Mouse (Mus musculus): ENCODE results near the gene Themis3.
A peak's percentile ranks its signal among the peaks of the same experiment; 100 is the strongest.

Gene Themis3

DNA sequence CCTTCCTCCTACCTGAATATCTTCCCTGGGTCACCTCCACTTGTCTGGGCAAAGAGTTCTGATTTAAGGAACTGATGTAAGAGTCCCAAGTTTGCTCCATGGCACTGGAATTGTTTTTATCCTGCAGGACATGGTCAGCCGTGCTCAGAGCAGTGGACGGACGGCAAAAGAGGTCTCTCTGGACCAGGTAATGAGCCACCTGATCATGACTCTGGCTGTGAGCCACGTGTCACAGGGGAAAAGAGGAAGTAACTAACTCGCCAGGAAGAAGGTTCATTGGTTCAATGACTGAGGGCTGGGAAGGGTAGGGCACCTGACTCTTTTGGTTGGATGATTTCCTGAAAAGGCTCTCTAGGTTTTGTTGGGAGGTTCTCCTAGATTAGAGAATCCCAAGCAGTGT is at the start of gene Themis3:
TSS of gene Themis3 (minus strand) at position 187 of the 400 bp plus-strand sequence.
- no peak for ATAC-seq (ENCODE audit: low TSS enrichment)

DNA sequence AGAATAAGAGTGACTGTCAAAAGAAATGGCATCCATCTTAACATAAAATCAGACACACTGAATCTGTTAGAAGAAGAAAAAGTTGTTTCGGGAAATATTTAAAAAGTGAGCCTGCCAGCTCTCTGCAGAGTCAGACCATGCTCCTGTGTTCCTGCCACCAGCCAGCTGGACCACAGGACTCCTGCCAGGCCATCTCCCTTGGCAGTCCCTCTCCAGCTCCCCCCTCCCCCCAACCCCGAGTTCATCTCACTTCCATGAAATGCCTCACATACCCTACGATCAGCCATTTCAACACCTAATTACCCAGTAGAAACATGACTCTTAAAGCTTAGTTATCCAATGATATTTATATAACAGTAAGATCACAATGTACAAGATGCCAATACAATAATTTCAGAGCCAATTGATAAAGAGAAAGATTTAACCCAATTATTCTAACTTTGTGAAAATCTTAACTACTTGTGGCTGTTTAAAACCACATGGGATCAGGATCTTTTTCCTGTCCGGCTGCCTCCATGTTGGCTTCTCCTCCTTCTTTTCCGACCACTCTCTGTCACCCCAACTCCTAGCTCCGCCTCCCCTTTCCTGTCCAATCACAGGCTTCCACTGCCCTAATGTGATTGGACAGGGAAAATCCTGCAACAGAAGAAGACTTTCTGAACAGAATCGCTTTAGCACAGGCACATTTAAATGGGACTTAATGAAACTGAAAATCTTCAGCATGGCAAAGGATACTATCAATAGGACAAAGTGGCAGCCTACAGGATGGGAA is 43.7 kb upstream of the Themis3 start:
- no peak for ATAC-seq (ENCODE audit: low TSS enrichment)

DNA sequence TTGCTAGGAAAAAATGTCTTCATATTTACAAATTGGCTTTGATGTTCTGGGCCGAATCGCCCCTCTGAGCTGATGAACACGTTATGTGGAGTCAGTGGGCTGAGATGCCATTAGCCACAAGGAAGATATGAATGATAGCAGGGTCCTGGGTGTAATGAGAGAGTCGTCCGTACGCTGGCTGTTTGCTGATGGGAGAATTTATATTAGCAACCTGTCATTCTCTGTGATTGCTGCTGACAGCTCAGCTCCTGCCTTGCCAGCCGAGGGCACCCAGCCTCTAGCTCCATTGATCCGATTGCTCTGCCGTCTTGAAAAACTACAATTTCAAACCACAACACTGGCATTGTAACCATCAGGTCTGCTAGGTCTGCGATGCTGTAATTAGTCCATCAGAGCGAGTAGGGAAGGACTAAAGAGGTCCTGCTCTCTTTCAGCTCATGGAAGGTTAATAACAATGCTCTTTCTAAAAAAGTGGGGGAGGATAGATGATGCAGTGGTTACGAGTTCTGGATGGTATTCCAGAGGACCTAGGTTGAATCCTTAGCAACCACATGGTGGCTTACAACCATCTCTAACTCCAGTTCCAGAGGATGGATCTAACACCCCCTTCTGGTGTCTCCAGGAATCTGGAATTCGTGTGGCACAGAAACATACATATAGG is 25.7 kb upstream of the Themis3 start:
- ATAC-seq (ENCODE audit: low TSS enrichment), result no peak

DNA sequence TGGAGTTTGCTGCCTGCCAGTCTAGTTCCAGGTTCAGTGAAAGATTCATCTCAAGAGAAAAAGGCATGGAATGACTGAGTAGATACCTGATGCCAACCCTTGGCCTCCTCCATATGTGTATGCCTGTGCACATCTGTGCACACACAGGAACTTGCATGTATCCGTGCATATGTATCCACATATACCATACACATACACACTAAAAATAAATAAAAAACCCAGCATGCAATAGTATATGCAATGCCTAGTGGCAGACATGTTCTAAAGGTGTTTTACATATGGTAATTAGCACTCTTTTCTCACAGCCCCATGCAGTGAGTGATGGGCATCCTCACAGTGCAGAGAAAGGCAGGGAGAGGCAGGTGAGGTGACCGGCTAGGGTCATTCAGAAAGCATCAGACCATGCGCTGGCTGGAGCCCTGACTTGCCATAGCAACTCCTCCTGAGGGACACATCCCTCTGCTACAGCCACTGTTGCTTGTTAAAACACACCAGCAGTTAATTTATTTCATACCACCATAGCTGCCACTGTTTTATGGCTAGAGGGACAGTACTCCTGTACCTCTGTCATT is 24.9 kb upstream of the Themis3 start:
- no peak for ATAC-seq (ENCODE audit: low TSS enrichment)

DNA sequence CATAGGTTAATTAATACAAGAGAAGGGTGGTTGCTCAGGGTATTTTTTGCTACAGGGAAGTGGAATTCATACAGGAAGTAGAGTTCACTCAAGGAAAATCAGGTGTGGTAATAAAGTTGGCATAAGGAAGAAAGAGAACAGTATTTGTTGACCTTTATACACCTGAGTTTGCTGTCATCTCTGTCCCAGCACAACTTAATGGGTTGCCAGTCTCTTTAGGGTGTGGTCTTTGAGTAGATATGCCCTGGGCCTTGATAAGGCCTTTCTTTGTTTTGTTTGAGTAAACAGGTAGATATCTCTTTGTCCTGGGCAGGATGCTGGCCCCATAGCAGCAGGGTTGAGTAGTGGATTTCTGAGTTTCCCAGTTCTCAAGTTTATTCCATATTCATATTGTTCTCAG is 15.6 kb upstream of the Themis3 start:
- no peak for ATAC-seq (ENCODE audit: low TSS enrichment)

DNA sequence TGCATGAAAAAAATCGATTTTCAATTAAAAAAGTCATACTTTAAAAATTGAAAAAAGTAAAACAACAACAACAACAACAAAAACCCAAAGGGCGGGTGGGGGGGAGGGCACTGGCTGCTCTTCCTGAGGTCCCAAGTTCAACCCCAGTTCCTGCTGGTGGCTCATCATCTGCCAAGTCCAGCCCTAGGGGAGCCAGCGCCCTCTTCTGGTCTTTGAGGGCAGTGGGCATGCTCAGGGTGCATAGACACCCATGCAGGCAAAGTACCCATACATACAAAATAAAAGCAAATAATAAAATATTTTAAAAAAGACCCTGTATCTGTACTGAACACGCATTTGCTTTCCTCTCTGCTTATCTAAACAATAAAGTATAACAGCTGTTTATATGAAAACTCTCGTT is 10.5 kb upstream of the Themis3 start:
- ATAC-seq (ENCODE audit: low TSS enrichment), result no peak

GRCm38 (mm10) chr17:66601171-66601570 is 6.8 kb upstream of the Themis3 start:
- no peak for ATAC-seq (ENCODE audit: low TSS enrichment)

- ATAC-seq (ENCODE audit: low TSS enrichment), result no peak
These were observed 1.4 kb upstream of the Themis3 start for GRCm38 (mm10) chr17:66595867-66596266.

DNA sequence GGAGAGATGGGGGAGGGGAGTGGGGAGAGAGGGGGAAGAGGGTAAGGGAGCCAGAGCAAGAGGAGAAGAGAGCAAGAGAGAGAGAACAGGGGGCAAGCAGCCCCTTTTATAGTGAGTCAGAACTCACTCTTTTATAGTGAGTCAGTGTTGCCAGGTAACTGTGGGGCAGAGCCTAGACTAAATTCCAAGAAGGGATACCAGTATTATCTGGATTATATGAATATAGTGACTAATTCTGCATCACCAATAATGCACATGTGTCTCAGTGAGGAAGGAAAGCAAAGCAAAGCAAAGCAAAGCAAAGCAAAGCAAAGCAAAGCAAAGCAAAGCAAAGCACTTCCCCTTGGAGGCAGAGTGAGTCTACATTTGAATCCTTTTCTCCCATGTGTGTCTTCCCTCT is 835 bp upstream of the Themis3 start:
- ATAC-seq (ENCODE audit: low TSS enrichment), result no peak

- ATAC-seq (ENCODE audit: low TSS enrichment), result no peak
These were observed 3.9 kb downstream of the Themis3 start for GRCm38 (mm10) chr17:66590353-66591075.

- ATAC-seq (ENCODE audit: low TSS enrichment), result no peak
These were observed 4.6 kb downstream of the Themis3 start for GRCm38 (mm10) chr17:66589864-66590263.

DNA sequence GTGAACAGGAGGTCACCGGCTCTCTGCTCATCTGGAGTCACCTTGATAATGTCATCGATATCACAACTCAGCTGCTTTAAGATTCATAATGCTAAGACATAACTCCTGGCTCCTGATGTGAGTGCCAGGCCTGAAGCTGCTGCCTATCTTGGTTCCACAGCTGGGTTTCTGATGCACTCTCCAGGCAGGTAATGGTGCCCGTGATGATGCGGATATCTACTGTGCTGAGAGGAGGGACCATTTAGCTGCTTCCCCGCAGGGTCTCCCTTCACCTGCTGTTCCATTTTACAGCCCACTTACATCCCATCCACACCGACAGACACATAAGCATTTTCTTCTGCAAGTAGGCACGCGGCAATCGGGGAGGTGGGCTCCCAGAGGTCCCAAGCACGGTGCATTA is 7.7 kb downstream of the Themis3 start:
- ATAC-seq (ENCODE audit: low TSS enrichment), result no peak

DNA sequence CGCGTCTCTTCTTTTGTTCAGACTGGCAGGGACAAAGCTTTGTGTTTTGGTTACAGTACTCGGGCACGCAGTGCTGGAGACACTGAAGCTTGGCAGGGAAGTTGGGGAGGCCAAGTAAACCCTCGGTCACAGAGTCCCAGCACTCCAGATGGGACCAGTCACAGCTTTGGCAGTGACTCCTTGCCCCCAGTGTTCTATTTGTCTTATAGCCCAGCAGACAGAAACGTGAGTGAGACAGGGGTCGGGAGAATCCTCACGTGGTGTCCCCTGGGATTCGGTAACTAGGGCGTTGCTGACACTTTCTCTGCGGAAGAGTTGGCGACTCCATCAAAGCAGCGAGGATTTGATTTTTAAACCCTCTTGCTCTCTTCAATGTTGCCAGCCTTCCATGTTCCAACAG is 8.3 kb downstream of the Themis3 start:
- no peak for ATAC-seq (ENCODE audit: low TSS enrichment)

DNA sequence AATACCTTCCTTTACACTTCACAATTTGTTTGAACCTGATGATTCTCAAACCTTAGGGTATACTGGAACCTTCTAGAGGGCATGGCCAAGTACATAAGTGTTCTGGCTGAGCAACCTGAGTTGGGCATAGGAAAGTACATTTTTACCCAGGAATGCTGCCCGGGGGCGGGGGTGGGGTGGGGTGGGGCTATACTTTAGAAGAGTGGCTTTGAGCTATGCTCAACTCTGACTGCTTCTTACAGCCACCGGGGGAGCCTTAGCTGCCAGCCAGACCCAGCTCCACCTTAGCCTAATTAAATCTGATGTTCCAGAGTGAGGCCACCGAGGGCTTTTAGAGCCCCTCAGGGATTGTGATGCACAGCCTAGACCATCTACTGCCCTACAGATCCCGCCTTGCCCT is 13.4 kb downstream of the Themis3 start:
- ATAC-seq (ENCODE audit: low TSS enrichment), result no peak

DNA sequence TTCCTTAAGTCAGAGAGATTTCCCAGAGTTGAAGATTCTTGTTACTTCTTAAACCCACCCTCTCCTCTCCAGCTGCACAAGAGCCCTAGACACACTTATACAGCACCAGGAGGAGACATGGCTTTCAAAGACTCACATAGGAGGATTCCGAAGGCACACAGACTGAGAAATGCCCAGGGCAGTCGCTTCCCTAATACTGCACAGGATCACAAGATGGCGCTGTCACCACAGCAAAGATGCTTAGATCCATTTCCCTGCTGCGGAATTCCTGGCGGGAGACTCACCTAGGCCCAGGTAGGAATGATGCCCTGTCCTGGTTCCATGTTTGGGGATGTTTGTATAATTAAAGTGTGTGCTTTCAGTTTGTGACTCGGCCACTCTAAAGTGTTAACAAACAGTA is 16.4 kb downstream of the Themis3 start:
- ATAC-seq (ENCODE audit: low TSS enrichment), result peak; percentile 97

DNA sequence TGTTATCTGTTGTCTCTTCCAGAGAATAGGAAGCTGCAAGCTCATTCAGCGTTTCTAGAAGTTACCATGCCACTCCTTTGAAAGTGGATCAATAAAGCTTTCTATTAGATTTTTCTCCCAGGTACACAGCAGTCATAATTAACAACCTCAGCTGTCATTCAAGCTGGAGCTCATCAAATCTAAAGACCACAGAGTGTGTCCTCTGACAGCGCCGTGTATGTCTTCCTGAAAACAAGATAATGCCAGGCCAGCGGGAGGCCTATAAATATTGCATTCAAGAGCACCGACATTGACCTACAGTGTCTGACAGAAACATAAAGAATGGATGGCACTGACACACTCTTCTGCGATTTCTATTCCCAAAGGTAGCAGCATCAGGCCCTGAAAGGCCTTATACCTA is 16.9 kb downstream of the Themis3 start:
- no peak for ATAC-seq (ENCODE audit: low TSS enrichment)

DNA sequence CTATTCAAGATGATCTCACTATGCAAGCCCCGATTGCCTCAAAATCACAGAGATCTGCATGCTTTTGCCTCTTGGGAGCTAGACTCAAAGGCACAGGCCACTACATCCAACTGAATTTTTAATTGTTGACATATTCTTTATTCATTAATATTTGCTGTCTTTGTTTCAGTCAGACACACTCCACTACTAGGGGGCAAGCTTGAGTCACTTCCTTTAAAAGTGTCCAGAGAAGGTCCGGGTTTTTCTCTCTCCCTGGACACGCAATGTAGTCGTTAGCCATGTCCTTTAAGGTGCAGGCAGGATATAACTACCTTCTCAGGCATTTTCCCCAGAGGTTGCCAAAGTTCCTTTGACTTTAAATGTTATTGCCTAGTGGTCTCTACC is 21.8 kb downstream of the Themis3 start:
- no peak for ATAC-seq (ENCODE audit: low TSS enrichment)

- no peak for ATAC-seq (ENCODE audit: low TSS enrichment)
These were observed 22.4 kb downstream of the Themis3 start for GRCm38 (mm10) chr17:66571860-66572676.

- ATAC-seq (ENCODE audit: low TSS enrichment), result peak; percentile 88
These were observed 30.2 kb downstream of the Themis3 start for GRCm38 (mm10) chr17:66564213-66564612.

GRCm38 (mm10) chr17:66563551-66563950 is 30.9 kb downstream of the Themis3 start:
- peak; percentile 91 for ATAC-seq (ENCODE audit: low TSS enrichment)

GRCm38 (mm10) chr17:66561380-66561779 is 33.0 kb downstream of the Themis3 start:
- no peak for ATAC-seq (ENCODE audit: low TSS enrichment)
